Mouse (Mus musculus) splenic B cell, adult 2 months (primary cell): Measurements from ENCODE around the gene Vwa7.
"Not testable (repeated sequence)": the region's sequence is repeated elsewhere in the genome, so short reads cannot be mapped to it uniquely, and the experiment has no call there.

Experiments
- DNase-seq: peaks from one replicate; pipeline ENCODE4 v3.0.0-alpha.2; 2011; ENCODE audit warnings: low read depth, low spot score
- H3K27me3 ChIP-seq: 2 replicates; pipeline ENCODE4 v1.6.1; 2012; ENCODE audit warnings: mild to moderate bottlenecking, low read length, moderate library complexity, mixed read lengths; ENCODE audit not compliant: control insufficient read depth, poor library complexity, insufficient read depth, severe bottlenecking
- H3K36me3 ChIP-seq: 2 replicates; pipeline ENCODE4 v1.6.1; 2012; ENCODE audit warnings: mild to moderate bottlenecking, low read length, moderate library complexity, mixed read lengths; ENCODE audit not compliant: control insufficient read depth, poor library complexity, insufficient read depth, severe bottlenecking

Vwa7 gene

GRCm38 (mm10) chr17:34995927-34996326 lies 20.5 kb upstream of the Vwa7 start:
- not testable (repeated sequence) for H3K27me3 ChIP-seq, DNase-seq
- H3K36me3 ChIP-seq: peaks cover 11% of the 10 kb centered on the region

- Histone ChIP-seq H3K27me3 (no peaks in the 10 kb centered on the region), H3K36me3 (peaks cover 11% of the 10 kb centered on the region)
- peak; percentile 33 for DNase-seq
These were observed 19.8 kb upstream of the Vwa7 start for GRCm38 (mm10) chr17:34996411-34997141.

- Histone ChIP-seq H3K27me3 (no peaks in the 10 kb centered on the region), H3K36me3 (peaks cover 11% of the 10 kb centered on the region)
- DNase-seq: no peak
These were observed 19.3 kb upstream of the Vwa7 start for GRCm38 (mm10) chr17:34997142-34997483.

DNA sequence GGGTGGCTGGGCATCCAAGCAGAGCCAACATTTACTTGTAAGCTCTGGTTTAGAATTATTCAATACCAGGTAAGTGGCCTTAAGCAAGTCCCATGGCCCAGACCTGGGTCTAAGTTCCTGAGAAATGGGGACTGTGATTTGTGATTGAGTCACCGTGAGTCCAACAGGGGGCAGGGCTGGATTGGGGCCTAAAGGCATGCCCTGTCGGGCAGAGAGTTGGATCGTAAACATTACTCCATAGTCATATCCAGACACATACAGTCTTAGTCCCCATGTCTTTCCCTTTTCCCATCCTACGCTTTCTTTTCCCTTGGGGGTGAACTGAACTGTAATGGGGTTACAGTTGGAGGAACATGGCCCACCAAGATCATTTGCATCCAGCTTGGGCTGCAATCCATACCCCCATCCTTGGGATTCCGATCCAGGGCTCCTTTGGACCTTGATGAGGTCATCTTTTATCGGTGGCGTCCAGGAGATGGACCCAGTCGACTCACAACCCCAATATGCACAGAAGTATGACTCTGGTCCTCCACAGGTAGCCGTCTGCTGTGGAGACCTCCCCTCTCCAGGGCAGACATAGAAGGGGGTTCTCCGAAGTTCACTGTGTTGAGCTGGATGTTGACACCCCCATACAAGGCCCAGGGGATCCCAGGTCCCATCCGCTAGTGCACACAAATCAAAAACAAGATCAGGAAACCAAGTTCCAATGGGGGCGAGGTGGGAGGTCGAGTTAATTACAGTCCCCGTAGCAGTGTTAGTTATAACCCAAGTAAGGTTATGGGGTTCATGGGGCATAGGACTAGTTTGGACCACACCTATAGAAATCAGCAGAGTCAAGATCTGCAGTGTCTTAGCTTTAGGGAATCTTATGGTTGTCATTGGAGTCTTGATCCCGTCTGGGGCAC lies 17.6 kb upstream of the Vwa7 start:
- DNase-seq: peak; percentile 28
- H3K27me3 ChIP-seq: no peaks in the 10 kb centered on the region
- peaks cover 11% of the 10 kb centered on the region for H3K36me3 ChIP-seq

DNA sequence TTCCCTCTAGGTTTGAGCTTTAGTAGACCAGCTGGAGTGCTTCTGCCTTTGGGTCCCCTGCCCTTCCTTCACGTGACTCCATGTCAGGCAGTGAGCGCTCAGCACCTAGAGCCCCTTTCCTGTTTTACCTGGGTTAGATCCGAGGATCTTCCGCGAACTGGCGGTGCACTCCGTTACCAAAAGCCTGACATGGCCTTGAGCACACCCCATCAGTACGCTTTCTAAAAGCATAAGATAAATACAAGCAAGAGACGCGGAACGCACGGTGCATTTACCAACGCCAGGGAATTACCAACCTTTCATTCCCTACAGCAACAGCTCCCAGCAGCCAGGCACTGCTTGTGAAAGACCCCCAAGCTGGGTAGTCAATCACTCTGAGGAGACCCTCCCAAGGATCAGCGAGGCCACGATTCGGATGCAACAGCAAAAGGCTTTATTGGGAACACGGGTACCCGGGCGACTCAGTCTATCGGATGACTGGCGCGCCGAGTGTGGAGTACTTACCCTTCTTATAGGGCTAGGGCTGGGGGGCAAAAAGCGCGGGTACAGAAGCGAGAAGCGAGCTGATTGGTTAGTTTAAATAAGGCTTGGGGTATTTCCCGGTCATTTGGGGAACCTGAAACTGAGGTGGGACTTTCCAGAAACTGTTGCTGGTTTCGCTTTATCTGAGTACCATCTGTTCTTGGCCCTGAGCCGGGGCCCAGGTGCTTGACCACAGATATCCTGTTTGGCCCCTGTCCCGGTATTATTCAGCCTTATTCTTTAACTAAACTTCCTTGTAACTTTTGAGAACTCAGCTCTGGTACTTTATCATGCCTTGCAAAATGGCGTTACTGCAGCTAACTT lies 16.3 kb upstream of the Vwa7 start:
- peaks cover 19% of the 10 kb centered on the region for H3K36me3 ChIP-seq
- not testable (repeated sequence) for H3K27me3 ChIP-seq
- DNase-seq: peak; percentile 83

DNA sequence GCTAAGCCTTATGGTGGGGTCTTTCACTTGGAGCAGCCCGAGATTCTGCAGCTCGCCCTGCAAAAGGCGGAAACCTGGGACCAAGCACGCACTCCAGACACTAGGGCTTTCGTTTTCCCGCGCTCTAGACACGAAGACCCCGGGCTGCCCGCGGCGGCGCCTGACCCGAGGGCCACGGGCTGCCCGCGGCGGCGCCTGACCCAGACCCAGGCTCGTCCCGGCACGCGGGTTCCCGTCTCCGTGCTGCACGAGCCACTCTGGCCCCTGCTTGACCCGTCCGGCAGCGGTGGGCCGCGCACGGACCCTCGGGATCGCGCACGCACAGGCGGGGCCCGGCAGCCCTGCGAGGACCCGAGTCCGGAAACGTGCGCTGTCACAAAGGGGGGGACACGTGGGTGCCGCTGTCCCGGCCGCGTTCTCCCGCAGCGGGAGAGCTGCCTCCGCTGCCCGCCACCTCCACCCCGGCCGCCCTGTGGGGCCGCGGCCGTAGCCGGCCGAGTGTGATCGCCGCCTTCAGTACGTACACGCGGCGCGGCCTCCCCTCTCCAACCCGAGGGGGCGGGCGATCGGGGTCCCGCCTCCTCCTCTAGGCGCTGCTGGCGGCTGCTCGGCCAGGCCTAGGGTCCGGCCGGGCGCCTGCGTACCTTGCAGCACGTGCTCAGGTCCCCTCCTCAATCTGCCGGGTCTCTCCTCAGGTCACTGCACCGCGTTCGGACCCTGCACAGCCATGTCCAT lies 15.5 kb upstream of the Vwa7 start, which contains the start of gene Vars:
Vars (plus strand) TSS at position 271 of the 735 bp plus-strand sequence.
- no peaks in the 10 kb centered on the region for H3K27me3 ChIP-seq
- peaks cover 24% of the 10 kb centered on the region for H3K36me3 ChIP-seq
- DNase-seq: peak; percentile 84

DNA sequence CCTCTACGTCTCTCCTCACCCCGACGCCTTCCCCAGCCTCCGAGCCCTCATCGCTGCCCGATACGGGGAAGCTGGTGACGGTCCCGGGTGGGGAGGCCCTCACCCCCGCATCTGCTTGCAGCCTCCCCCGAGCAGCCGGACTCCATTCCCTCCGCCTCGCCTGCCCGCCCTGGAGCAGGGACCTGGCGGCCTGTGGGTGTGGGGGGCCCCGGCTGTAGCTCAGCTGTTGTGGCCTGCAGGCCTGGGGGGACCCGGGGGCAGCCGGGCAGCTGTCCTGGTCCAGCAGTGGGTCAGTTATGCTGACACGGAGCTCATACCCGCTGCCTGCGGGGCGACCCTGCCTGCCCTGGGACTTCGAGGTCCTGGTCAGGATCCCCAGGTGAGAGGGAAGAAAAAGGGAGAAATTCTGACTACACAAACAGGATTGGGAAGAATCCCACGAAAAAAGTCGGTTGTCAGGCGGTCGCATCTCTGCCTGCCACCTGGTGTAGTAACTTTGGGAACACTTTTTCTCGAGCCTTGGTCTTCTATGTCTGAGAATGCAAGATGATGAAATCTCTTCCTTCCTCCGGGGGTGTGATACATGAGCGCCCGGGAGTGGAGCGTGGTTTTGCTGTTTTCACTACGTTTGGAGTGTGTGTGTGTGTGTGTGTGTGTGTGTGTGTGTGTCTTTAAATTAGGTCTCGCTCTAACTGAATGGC lies 14.8 kb upstream of the Vwa7 start:
- DNase-seq: peak; percentile 58
- H3K27me3 ChIP-seq: no peaks in the 10 kb centered on the region
- H3K36me3 ChIP-seq: peaks cover 25% of the 10 kb centered on the region

DNA sequence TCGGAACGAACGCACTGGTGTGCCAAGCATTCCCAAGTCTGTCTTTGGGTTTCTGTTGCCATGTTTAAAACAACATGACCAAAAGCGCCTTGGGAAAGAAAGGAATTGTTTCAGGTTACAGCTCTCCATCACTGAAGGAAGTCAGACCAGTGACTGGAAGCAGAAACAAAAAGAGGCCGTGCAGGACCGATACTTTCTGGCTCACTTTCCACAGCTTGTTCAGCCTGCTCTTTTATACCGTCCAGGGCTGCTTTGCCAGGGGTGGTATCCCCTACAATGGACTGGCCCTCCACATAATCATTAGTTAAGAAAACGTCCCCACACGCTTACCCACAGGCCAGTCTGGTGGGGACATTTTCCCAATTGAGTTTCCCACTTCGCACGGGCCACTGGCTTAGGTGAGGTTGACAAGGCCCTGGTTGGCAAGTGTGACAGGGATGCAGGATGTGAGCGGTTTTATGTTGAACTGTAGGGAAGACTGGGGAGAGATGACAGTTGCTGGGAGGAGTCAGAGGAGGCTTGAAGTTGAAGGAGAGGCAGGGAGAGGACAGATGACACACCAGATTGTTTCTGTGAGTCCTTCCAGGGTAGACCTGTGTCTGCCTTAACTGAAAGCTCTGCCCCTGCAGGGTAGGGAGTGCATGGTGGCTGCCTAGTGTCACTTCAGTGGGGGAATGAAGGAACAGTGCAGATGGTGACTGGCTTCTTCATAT lies 14.1 kb upstream of the Vwa7 start:
- peak; percentile 22 for DNase-seq
- Histone ChIP-seq H3K27me3 (no peaks in the 10 kb centered on the region), H3K36me3 (peaks cover 27% of the 10 kb centered on the region)

GRCm38 (mm10) chr17:35003022-35003838 lies 13.1 kb upstream of the Vwa7 start:
- no peak for DNase-seq
- H3K36me3 ChIP-seq: peaks cover 25% of the 10 kb centered on the region
- no peaks in the 10 kb centered on the region for H3K27me3 ChIP-seq

DNA sequence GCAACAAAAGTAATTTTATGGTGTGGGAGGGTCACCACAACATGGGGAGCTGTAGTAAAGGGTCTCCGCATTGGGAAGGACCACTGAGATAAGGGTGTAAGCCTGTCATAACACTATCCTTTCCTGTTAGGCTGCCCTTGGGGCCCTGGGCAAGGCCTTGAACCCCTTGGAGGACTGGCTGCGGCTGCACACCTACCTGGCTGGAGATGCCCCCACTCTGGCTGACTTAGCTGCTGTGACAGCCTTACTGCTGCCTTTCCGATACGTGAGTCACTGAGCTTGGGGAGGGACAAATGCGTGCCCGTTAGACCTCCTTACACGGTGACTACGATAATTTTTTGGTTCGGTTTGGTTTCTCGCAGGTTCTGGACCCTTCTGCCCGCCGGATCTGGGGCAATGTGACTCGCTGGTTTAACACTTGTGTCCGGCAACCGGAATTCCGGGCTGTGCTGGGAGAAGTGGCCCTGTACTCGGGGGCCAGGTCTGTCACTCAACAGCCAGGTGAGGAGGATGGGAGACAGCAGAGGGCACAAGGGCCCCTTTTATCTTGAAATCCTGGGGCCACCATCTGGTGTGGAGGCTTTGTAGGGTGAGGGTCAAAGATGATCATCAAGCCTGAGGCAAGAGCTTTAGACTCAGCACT lies 12.2 kb upstream of the Vwa7 start:
- H3K36me3 ChIP-seq: peaks cover 24% of the 10 kb centered on the region
- no peak for DNase-seq
- no peaks in the 10 kb centered on the region for H3K27me3 ChIP-seq

GRCm38 (mm10) chr17:35005158-35005557 lies 11.2 kb upstream of the Vwa7 start:
- no peak for DNase-seq
- no peaks in the 10 kb centered on the region for H3K27me3 ChIP-seq
- H3K36me3 ChIP-seq: peaks cover 24% of the 10 kb centered on the region

- H3K27me3 ChIP-seq, DNase-seq: not testable (repeated sequence)
These were observed 10.5 kb upstream of the Vwa7 start for GRCm38 (mm10) chr17:35005902-35006301.

More at GRCm38 (mm10) chr17:35005902-35006301, 10.5 kb upstream of the Vwa7 start:
- peaks cover 28% of the 10 kb centered on the region for H3K36me3 ChIP-seq
